Mouse (Mus musculus): Measurements from ENCODE around the gene Cdkn2a. TPM values are rescaled to one million over a fixed set of nuclear protein-coding genes. Genes with fewer than 3 reads are reported as not detected.

Gene Cdkn2a
- polyA plus RNA-seq (2011; ENCODE audit: insufficient read depth, insufficient read length, low replicate concordance, missing spikeins) = 3.0 TPM in 1 of 2 replicates, not detected in the other

DNA sequence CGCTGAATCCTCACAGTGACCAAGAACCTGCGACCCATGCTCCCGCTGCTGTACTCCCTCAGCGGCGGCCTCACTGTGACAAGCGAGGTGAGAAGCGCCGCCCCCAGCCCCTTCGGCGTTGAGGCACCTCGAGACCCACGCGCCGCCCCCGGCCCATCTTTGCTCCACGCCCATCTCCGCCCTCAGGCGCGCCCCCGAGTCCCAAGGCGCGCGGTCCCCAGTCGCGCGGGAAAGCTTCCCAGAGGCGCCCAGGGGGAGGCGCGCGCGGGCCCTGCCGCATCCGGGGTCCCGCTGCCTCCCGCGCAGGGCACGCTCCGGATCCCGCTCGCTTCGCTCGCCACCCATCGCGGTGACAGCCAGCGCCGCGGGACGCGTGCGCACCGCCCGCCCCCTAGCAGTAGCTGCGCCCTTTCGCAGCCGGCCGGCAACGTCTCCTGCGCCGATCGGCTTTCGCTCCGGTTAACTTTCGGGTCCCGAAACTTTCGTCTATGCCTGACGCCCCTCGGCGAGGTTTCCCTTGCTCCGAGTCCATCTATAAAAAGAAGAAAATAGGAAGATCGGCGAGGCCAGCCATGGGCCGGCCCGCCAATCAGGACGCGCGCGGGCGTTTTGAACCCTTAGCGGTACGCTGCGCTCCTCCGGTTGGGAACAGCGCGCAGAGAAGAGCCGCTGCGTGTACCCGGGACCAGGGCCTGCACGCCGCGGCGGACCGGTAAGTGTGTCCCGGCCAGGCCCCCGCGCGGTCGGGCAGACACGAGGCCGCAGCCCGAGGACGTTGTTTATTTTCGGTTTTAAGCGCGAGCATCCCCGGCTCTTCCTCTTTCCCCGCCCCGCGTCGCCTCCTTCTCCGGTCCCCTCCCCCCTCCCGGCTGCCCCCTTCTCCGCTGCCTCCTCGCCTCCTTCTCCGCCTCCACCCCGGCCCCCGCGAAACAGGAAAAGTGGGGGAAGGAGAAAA is at the start of gene Cdkn2a:
Gene Cdkn2a (minus strand): TSS at position 168 of the 955 bp plus-strand sequence.
- no peak within 1 kb of the TSS for H3K27ac ChIP-seq (ENCODE audit: control insufficient read depth, insufficient read depth, low read depth, low read length, poor library complexity)
- no peaks in the 10 kb centered on the region; the same call in 1 of the 2 replicates for H3K4me1 ChIP-seq (ENCODE audit: control insufficient read depth, insufficient read depth, low read length)
- TF ChIP-seq CTCF (IDR thresholded peaks at IDR 0.05; ENCODE audit: control insufficient read depth, insufficient read depth, low read length) (no peak), POLR2A (IDR thresholded peaks at IDR 0.05; ENCODE audit: borderline replicate concordance, control insufficient read depth, low read depth, low read length) (no peak)
- H3K4me3 ChIP-seq (replicated peaks; ENCODE audit: control insufficient read depth, low read depth, low read length) = peak within 1 kb of the TSS; percentile 73
- under 1% methylated on average over 113 of the region's 117 CpGs for WGBS

DNA sequence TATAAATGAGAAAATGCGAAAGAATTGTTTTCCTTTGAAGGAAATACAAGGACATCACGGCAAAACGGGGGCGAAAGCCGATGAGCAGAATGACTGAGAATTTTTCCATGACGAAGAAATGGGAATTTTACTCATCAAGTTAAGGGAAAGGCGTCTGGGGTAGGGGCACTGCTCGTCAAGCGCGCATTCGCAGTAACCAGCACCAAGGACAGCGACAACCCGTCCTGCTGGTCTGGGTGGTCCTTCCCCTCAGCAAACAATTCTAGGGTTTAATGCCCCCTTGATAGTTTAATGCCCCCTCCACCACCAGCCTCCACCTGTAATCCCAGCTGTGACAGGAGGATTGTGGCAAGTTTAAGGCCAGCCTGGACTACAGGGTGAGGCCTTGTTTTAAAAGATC is 19.0 kb upstream of the Cdkn2a start:
- H3K4me3 ChIP-seq (replicated peaks; ENCODE audit: control insufficient read depth, low read depth, low read length) = no peak overlapping the region
- no peak for TF ChIP-seq POLR2A (IDR thresholded peaks at IDR 0.05; ENCODE audit: borderline replicate concordance, control insufficient read depth, low read depth, low read length)
- no peak for TF ChIP-seq CTCF (IDR thresholded peaks at IDR 0.05; ENCODE audit: control insufficient read depth, insufficient read depth, low read length)
- no peaks in the 10 kb centered on the region for H3K4me1 ChIP-seq (ENCODE audit: control insufficient read depth, insufficient read depth, low read length)
- 12% methylated on average over 13 of the region's 13 CpGs for WGBS
- H3K27ac ChIP-seq (ENCODE audit: control insufficient read depth, insufficient read depth, low read depth, low read length, poor library complexity) = no peak overlapping the region

DNA sequence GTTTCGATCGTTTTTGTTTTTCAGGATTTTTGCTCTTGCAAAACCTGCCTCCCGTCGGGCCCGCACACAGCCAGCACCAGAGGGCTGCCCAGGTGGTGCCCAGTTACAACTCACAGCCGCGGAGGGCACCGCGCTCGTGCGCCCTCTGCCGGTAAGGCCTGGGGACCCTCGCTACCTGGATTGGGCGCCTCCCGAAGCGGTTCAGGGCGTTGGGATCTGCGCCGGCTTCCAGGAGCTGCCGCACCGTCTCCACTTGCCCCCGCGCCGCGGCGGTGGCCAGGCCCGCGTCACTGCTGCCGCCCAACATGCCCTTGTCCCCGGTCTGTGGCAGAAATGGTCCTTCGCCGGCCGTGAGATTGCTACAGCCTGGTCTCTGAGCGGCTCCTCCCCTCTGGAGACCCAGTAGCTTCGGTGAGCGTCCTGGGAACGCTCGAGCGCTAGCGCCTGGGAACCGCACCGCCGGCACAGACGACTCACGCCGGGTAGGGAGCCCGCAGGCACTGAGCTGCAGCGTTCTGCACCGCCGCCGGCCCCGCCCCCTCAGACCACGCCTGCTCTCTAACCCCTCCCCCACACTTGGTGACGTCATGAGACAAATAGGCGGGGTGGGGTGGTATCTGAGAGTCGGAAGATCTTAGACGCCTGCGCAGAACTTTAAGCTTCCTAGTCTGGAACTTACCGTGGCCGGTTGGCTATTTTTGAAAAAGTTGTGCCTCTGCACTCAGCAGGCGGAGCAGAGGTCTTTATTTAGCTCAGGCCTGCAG is 16.2 kb upstream of the Cdkn2a start, which contains the start of gene Cdkn2b:
Gene Cdkn2b (minus strand): TSS at position 549 of the 764 bp plus-strand sequence.
- Histone ChIP-seq H3K27ac (ENCODE audit: control insufficient read depth, insufficient read depth, low read depth, low read length, poor library complexity) (no peak within 1 kb of the TSS), H3K4me1 (ENCODE audit: control insufficient read depth, insufficient read depth, low read length) (no peaks in the 10 kb centered on the region), H3K4me3 (replicated peaks; ENCODE audit: control insufficient read depth, low read depth, low read length) (peak within 1 kb of the TSS; percentile 50)
- TF ChIP-seq CTCF (IDR thresholded peaks at IDR 0.05; ENCODE audit: control insufficient read depth, insufficient read depth, low read length) (peak; percentile 68), POLR2A (IDR thresholded peaks at IDR 0.05; ENCODE audit: borderline replicate concordance, control insufficient read depth, low read depth, low read length) (no peak)
- WGBS = under 1% methylated on average over 61 of the region's 61 CpGs

DNA sequence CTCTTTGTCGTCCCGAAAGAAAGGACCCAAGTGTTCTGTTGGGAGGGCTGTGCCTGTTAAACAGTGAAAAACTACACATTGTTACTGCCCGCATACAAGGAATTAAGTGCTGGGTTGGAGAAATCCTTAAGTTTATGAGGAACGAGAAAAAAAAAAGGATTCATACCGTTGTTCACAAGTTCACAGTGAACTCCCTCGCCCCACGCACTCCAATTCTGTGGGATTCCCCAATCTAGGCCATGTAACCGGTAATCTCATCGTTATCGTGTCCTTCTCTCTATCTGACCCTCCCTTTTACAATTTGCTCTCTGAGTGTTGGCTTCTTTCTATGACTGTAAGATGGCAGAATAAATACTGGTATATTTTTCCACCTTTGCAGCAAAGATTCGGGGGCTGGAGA is 15.5 kb upstream of the Cdkn2a start:
- Histone ChIP-seq H3K4me3 (replicated peaks; ENCODE audit: control insufficient read depth, low read depth, low read length) (no peak overlapping the region), H3K27ac (ENCODE audit: control insufficient read depth, insufficient read depth, low read depth, low read length, poor library complexity) (no peak overlapping the region), H3K4me1 (ENCODE audit: control insufficient read depth, insufficient read depth, low read length) (no peaks in the 10 kb centered on the region)
- 10% methylated on average over 11 of the region's 11 CpGs for WGBS
- TF ChIP-seq POLR2A (IDR thresholded peaks at IDR 0.05; ENCODE audit: borderline replicate concordance, control insufficient read depth, low read depth, low read length) (no peak), CTCF (IDR thresholded peaks at IDR 0.05; ENCODE audit: control insufficient read depth, insufficient read depth, low read length) (no peak)

DNA sequence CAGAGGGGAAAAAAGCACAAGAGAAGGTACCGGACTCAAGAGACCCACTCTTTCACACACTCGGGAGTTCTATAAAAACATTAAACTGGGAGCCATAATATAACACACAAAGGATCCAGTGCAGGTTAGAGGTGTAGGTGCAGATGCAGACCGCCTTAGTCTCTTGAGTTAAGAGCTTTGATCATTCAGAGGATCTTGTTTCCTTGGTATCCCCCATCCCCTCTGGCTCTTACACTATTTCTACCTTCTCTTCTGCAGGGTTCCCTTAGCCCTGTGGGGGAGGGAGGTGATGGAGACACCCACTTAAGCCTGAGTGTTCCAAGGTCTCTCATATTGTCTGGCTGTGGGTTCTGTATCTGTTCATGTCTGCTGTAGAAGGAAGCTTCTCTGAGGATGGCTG is 13.5 kb upstream of the Cdkn2a start:
- 17% methylated on average over 3 of the region's 3 CpGs for WGBS
- H3K4me3 ChIP-seq (replicated peaks; ENCODE audit: control insufficient read depth, low read depth, low read length) = no peak overlapping the region
- no peak overlapping the region for H3K27ac ChIP-seq (ENCODE audit: control insufficient read depth, insufficient read depth, low read depth, low read length, poor library complexity)
- TF ChIP-seq CTCF (IDR thresholded peaks at IDR 0.05; ENCODE audit: control insufficient read depth, insufficient read depth, low read length) (no peak), POLR2A (IDR thresholded peaks at IDR 0.05; ENCODE audit: borderline replicate concordance, control insufficient read depth, low read depth, low read length) (no peak)
- no peaks in the 10 kb centered on the region for H3K4me1 ChIP-seq (ENCODE audit: control insufficient read depth, insufficient read depth, low read length)

DNA sequence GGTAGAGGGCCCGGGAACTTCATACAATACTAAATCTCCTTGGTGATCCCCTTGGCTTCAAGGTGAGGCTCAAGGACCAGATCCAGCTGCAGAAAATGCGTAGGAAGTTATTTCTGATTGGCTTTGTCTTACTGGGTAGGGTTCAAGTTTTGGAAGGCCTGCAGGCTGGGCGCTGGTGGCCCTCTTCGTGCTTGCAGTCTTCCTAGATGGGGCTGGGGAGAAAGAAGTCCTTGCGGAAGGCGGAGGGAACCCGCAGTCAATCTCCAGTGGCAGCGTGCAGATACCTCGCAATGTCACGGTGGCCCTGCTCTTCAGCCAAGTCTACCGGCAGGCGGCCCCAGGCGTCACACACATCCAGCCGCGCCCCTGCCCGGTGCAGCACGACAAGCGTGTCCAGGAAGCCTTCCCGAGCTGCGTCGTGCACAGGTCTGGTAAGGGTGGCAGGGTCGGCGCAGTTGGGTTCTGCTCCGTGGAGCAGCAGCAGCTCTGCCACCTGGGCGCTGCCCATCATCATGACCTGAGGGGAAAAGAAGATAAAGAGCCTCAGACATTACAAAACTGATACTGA is 12.4 kb upstream of the Cdkn2a start:
- WGBS = 6% methylated on average over 25 of the region's 25 CpGs
- no peak overlapping the region for H3K27ac ChIP-seq (ENCODE audit: control insufficient read depth, insufficient read depth, low read depth, low read length, poor library complexity)
- TF ChIP-seq CTCF (IDR thresholded peaks at IDR 0.05; ENCODE audit: control insufficient read depth, insufficient read depth, low read length) = no peak
- TF ChIP-seq POLR2A (IDR thresholded peaks at IDR 0.05; ENCODE audit: borderline replicate concordance, control insufficient read depth, low read depth, low read length) = no peak
- no peak overlapping the region for H3K4me3 ChIP-seq (replicated peaks; ENCODE audit: control insufficient read depth, low read depth, low read length)
- no peaks in the 10 kb centered on the region for H3K4me1 ChIP-seq (ENCODE audit: control insufficient read depth, insufficient read depth, low read length)

DNA sequence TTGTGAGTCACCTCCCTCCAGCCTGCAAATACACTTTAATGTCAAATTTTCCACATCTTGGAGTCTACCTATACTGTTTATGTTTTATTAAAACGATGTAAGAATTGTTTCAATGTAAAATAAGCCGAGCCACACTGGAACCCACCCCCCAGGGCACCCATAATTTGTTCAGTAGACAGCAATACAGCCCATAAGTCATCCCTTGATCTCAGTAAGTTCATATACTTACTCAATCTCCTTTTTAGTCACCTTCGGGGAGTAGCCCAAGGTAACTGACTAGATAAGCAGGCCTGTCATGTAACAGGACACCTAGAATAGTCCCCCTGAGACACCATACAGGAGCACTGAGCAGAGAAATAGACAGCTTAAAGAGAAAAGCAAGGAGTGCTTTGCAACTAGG is 11.2 kb upstream of the Cdkn2a start:
- Histone ChIP-seq H3K4me1 (ENCODE audit: control insufficient read depth, insufficient read depth, low read length) (no peaks in the 10 kb centered on the region), H3K27ac (ENCODE audit: control insufficient read depth, insufficient read depth, low read depth, low read length, poor library complexity) (no peak overlapping the region), H3K4me3 (replicated peaks; ENCODE audit: control insufficient read depth, low read depth, low read length) (no peak overlapping the region)
- WGBS = 6% methylated on average over 3 of the region's 3 CpGs
- TF ChIP-seq CTCF (IDR thresholded peaks at IDR 0.05; ENCODE audit: control insufficient read depth, insufficient read depth, low read length) = no peak
- no peak for TF ChIP-seq POLR2A (IDR thresholded peaks at IDR 0.05; ENCODE audit: borderline replicate concordance, control insufficient read depth, low read depth, low read length)

Measured in bone marrow, adult 2 months (tissue).